Mouse (Mus musculus): ENCODE results near the gene Man1c1. TPM values are rescaled to one million over a fixed set of nuclear protein-coding genes. Genes with fewer than 3 reads are reported as not detected.

The Man1c1 gene
- total and polyA plus RNA-seq, 3 experiments: 0.04 to 0.44 (median 0.20) TPM

DNA sequence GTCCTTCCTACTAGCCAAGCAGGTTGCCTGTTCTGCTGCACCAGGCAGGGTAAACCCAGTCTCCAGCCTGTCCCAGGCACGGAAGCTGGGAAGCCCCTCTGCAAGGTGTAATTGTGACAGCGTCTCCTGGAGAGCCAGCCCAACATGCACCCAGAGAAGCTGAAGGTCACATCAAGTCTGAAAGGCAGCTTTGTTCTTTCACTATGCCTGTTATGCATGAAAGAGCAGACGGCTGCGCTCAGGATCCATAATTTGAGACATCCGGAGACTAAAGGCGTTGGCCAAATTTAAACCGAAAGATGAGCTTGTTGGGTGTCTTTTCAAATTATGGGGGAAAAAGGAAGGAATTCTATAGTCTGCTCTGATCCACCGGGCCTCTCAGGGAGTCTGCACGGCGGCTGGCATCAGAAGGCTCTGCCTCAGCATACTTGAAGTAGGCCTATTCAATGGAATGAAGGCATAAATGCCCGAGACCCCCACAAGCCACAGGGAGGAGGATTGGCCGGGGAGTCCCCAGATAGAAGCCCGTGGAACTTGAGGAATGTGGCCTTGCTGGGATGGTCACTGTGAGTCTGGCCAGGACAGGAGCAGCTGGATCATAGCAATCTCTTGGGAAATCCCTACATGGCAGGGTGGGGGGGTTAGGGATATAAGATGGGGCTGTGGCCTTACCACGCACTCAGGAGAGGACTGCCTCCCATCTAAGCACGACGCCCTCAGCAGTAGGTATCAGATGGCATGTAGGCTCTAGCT, 40.0 kb upstream of the Man1c1 start:
- TF ChIP-seq ZKSCAN1 (IDR thresholded peaks at IDR 0.05; ENCODE audit: borderline replicate concordance, low read depth, low read length) (no peak), HCFC1 (IDR thresholded peaks at IDR 0.05; ENCODE audit: low read depth, low read length) (no peak), MAX (IDR thresholded peaks at IDR 0.05; ENCODE audit: low read length) (no peak), MAFK (IDR thresholded peaks at IDR 0.05; ENCODE audit: insufficient replicate concordance, low read length) (no peak), CTCF (conservative IDR thresholded peaks at IDR 0.05 in 1 of 2, IDR thresholded peaks at IDR 0.05 in 1 of 2; ENCODE audit: low read depth in 2 of 2, low read length in 2 of 2) (no peak), MXI1 (IDR thresholded peaks at IDR 0.05; ENCODE audit: low read depth, low read length) (no peak), UBTF (IDR thresholded peaks at IDR 0.05; ENCODE audit: low read depth, low read length) (no peak), PAX5 (IDR thresholded peaks at IDR 0.05; ENCODE audit: low read length) (no peak), ZNF384 (IDR thresholded peaks at IDR 0.05; ENCODE audit: low read depth, low read length) (no peak), POLR2AphosphoS2 (IDR thresholded peaks at IDR 0.05; ENCODE audit: low read depth, low read length) (no peak), MAZ (IDR thresholded peaks at IDR 0.05; ENCODE audit: low read depth, low read length) (no peak), ZC3H11A (IDR thresholded peaks at IDR 0.05; ENCODE audit: low read depth, low read length) (no peak), SIN3A (IDR thresholded peaks at IDR 0.05; ENCODE audit: low read length) (no peak)
- in situ Hi-C loops (cut with MboI; ENCODE audit: low pct_ligation_motif_present, low pct_unique_long_range_greater_than_20kb, low sequenced_read_pairs): no loop called here

DNA sequence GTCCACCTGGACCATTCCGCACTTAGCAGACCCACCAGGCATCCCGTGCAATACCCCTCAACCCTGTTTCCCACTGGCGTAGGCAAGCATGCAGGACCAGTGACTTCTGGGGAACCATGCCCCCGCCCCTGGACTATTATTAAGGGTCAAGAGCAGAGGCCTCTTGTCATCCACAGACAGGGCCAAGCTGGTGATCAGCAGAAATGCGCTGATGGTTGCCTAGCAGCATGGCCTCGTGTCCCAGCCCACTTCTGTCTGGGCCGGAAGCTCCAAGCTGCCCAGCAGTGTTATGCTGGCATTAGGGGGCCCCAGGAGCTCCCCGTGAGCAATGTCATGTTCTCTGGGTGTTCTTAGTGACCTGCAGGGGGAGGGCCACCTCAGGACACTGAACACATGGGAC, 37.9 kb upstream of the Man1c1 start:
- Histone ChIP-seq H3K4me3 (replicated peaks in 1 of 3; ENCODE audit: low read depth in 2 of 3, low read length in 2 of 3, poor library complexity in 1 of 3) (no peak overlapping the region), H3K79me2 (replicated peaks; ENCODE audit: control insufficient read depth, extremely low read depth, insufficient read depth, poor library complexity, severe bottlenecking) (no peaks in the 10 kb centered on the region), H3K9ac (ENCODE audit: insufficient read depth, low read depth) (no peak overlapping the region), H3K27ac (ENCODE audit: insufficient read depth, low read depth) (no peak overlapping the region), H3K27me3 (replicated peaks) (no peaks in the 10 kb centered on the region), H3K4me2 (ENCODE audit: insufficient read depth, low read depth, poor library complexity, severe bottlenecking) (no peak overlapping the region), H3K36me3 (replicated peaks in 1 of 2; ENCODE audit: control insufficient read depth in 1 of 2, insufficient read depth in 1 of 2, low read length in 1 of 2) (peaks cover 0 to 9% of the 10 kb centered on the region in 2 experiments), H3K4me1 (ENCODE audit: control insufficient read depth in 1 of 2, insufficient read depth in 2 of 2) (peaks cover 2 to 6% of the 10 kb centered on the region in 2 experiments; a peak in 3 of 4 replicates), H3K9me3 (replicated peaks; ENCODE audit: low read length) (no peaks in the 10 kb centered on the region)
- no peak for DNase-seq (ENCODE audit: extremely low read depth)
- in situ Hi-C loops (cut with MboI; ENCODE audit: low pct_ligation_motif_present, low pct_unique_long_range_greater_than_20kb, low sequenced_read_pairs): no loop called here
- dilution Hi-C loops (cut with MboI; ENCODE audit: extremely low pct_ligation_motif_present, extremely low pct_unique_long_range_greater_than_20kb, low sequenced_read_pairs): no loop called here
- TF ChIP-seq HCFC1 (IDR thresholded peaks at IDR 0.05; ENCODE audit: low read depth, low read length): no peak
- TF ChIP-seq ETS1 (conservative IDR thresholded peaks at IDR 0.05; ENCODE audit: low read depth, low read length): no peak
- no peak for TF ChIP-seq JUN (IDR thresholded peaks at IDR 0.05; ENCODE audit: insufficient read depth, low read depth, low read length)
- no peak for TF ChIP-seq SIN3A (IDR thresholded peaks at IDR 0.05; ENCODE audit: low read length)
- no peak for TF ChIP-seq SMC3 (IDR thresholded peaks at IDR 0.05; ENCODE audit: low read depth, low read length)
- TF ChIP-seq CTCF (conservative IDR thresholded peaks at IDR 0.05 in 1 of 2, IDR thresholded peaks at IDR 0.05 in 1 of 2; ENCODE audit: low read depth in 2 of 2, low read length in 2 of 2): no peak
- no peak for TF ChIP-seq USF1 (IDR thresholded peaks at IDR 0.05; ENCODE audit: low read depth, low read length)
- no peak for TF ChIP-seq PAX5 (IDR thresholded peaks at IDR 0.05; ENCODE audit: low read length)
- TF ChIP-seq KAT2A (IDR thresholded peaks at IDR 0.05; ENCODE audit: insufficient replicate concordance, low read length): no peak
- TF ChIP-seq EP300 (IDR thresholded peaks at IDR 0.05; ENCODE audit: low read length): no peak
- TF ChIP-seq POLR2A (IDR thresholded peaks at IDR 0.05; ENCODE audit: low read depth, low read length): no peak
- TF ChIP-seq USF2 (conservative IDR thresholded peaks at IDR 0.05; ENCODE audit: low read depth, low read length): no peak
- no peak for TF ChIP-seq BHLHE40 (IDR thresholded peaks at IDR 0.05; ENCODE audit: low read depth, low read length)
- TF ChIP-seq ZMIZ1 (IDR thresholded peaks at IDR 0.05; ENCODE audit: low read depth, low read length): no peak
- TF ChIP-seq ELF1 (IDR thresholded peaks at IDR 0.05; ENCODE audit: low read depth, low read length): no peak
- no peak for TF ChIP-seq JUND (conservative IDR thresholded peaks at IDR 0.05; ENCODE audit: low read depth, low read length)
- no peak for TF ChIP-seq POLR2AphosphoS2 (IDR thresholded peaks at IDR 0.05; ENCODE audit: low read depth, low read length)
- TF ChIP-seq MAFK (IDR thresholded peaks at IDR 0.05; ENCODE audit: insufficient replicate concordance, low read length): no peak
- no peak for TF ChIP-seq RCOR1 (conservative IDR thresholded peaks at IDR 0.05; ENCODE audit: low read depth, low read length)

More for the DNA sequence above, 40.0 kb upstream of the Man1c1 start:
- DNase-seq (ENCODE audit: extremely low read depth): no peak
- dilution Hi-C loops (cut with MboI; ENCODE audit: extremely low pct_ligation_motif_present, extremely low pct_unique_long_range_greater_than_20kb, low sequenced_read_pairs): no loop called here
- Histone ChIP-seq H3K79me2 (replicated peaks; ENCODE audit: control insufficient read depth, extremely low read depth, insufficient read depth, poor library complexity, severe bottlenecking) (no peaks in the 10 kb centered on the region), H3K4me2 (ENCODE audit: insufficient read depth, low read depth, poor library complexity, severe bottlenecking) (no peak overlapping the region), H3K27me3 (replicated peaks) (no peaks in the 10 kb centered on the region), H3K4me3 (replicated peaks in 1 of 3; ENCODE audit: low read depth in 2 of 3, low read length in 2 of 3, poor library complexity in 1 of 3) (no peak overlapping the region), H3K9ac (ENCODE audit: insufficient read depth, low read depth) (no peak overlapping the region), H3K4me1 (ENCODE audit: control insufficient read depth in 1 of 2, insufficient read depth in 2 of 2) (peaks cover 2 to 6% of the 10 kb centered on the region in 2 experiments; a peak in 2 of 4 replicates), H3K9me3 (replicated peaks; ENCODE audit: low read length) (no peaks in the 10 kb centered on the region), H3K27ac (ENCODE audit: insufficient read depth, low read depth) (no peak overlapping the region), H3K36me3 (replicated peaks in 1 of 2; ENCODE audit: control insufficient read depth in 1 of 2, insufficient read depth in 1 of 2, low read length in 1 of 2) (peaks cover 0 to 25% of the 10 kb centered on the region in 2 experiments)
